Comparison of ENCODE assay signal across 8 mouse cellular contexts in genomic region chr5:108659698-108660631, GRCm38 (mm10). TPM values are rescaled to one million over a fixed set of nuclear protein-coding genes. Genes with fewer than 3 reads are reported as not detected.
DNase-seq lines count a peak whose midpoint lies in the region; ATAC-seq and TF ChIP-seq lines count a peak whose summit lies in the region.

Gene Idua, plus strand, starts transcription at chr5:108660331.

- peak within 1 kb of the TSS; percentile 78 for H3K4me2 ChIP-seq in limb, embryonic 14.5 days (replicated peaks; ENCODE audit: low read depth, low read length, severe bottlenecking)
- H3K4me2 ChIP-seq in neural tube, embryonic 14.5 days (ENCODE audit: low read depth, low read length) = peak within 1 kb of the TSS; percentile 85

- H3K9ac ChIP-seq in limb, embryonic 14.5 days (ENCODE audit: low read depth, low read length, severe bottlenecking) = peak within 1 kb of the TSS; percentile 90
- peak within 1 kb of the TSS; percentile 77 for H3K9ac ChIP-seq in neural tube, embryonic 14.5 days (replicated peaks; ENCODE audit: low read depth, low read length)

- H3K4me1 ChIP-seq in embryonic facial prominence, embryonic 10.5 days = peaks cover 20% of the 10 kb centered on the region
- H3K4me1 ChIP-seq in limb, embryonic 14.5 days (ENCODE audit: control insufficient read depth, insufficient read depth, low read length) = peaks cover 8% of the 10 kb centered on the region
- H3K4me1 ChIP-seq in neural tube, embryonic 14.5 days (ENCODE audit: control insufficient read depth, insufficient read depth, low read length) = peaks cover 14% of the 10 kb centered on the region; the same call in 1 of the 2 replicates

- no peak for DNase-seq in gastrocnemius, adult 2 months
- DNase-seq in gastrocnemius, postnatal 14 days = no peak
- DNase-seq in A20 (ENCODE audit: low read depth, low spot score) = peak; percentile 10
- peak; percentile 16 for DNase-seq in embryonic facial prominence, embryonic 10.5 days (ENCODE audit: low spot score)
- no peak for DNase-seq in heart, postnatal 14 days
- DNase-seq in limb, embryonic 14.5 days (ENCODE audit: low spot score) = no peak
- DNase-seq in ovary, adult 18-20 months (ENCODE audit: low spot score) = no peak

- no peak for TF ChIP-seq POLR2A in limb, embryonic 14.5 days (IDR thresholded peaks at IDR 0.05; ENCODE audit: borderline replicate concordance, extremely low read depth, insufficient read depth, insufficient read length)

- peaks cover 6% of the 10 kb centered on the region; the same call in 1 of the 2 replicates for H3K27me3 ChIP-seq in embryonic facial prominence, embryonic 10.5 days (replicated peaks; ENCODE audit: low read depth, poor library complexity, severe bottlenecking)
- no peaks in the 10 kb centered on the region for H3K27me3 ChIP-seq in limb, embryonic 14.5 days (ENCODE audit: control insufficient read depth, insufficient read depth, low read length)
- no peaks in the 10 kb centered on the region for H3K27me3 ChIP-seq in neural tube, embryonic 14.5 days (ENCODE audit: control insufficient read depth, insufficient read depth, low read length)

- ATAC-seq in limb, embryonic 14.5 days (ENCODE audit: low FRiP score, low read depth) = peak; percentile 16
- ATAC-seq in neural tube, embryonic 14.5 days (ENCODE audit: low read depth) = peak; percentile 32

- TF ChIP-seq CTCF in gastrocnemius, adult 2 months (IDR thresholded peaks at IDR 0.05) = no peak

- intact Hi-C loops in gastrocnemius, adult 2 months (cut with DNase I) = no loop called here
- intact Hi-C loops in gastrocnemius, postnatal 14 days (cut with DNase I; ENCODE audit: low total_unique reads) = no loop called here
- intact Hi-C loops in heart, postnatal 14 days (cut with DNase I) = no loop called here

- no peaks in the 10 kb centered on the region for H3K9me3 ChIP-seq in embryonic facial prominence, embryonic 10.5 days
- no peaks in the 10 kb centered on the region for H3K9me3 ChIP-seq in limb, embryonic 14.5 days (ENCODE audit: control insufficient read depth, low read length)
- H3K9me3 ChIP-seq in neural tube, embryonic 14.5 days (ENCODE audit: control insufficient read depth, low read length) = no peaks in the 10 kb centered on the region

- peak within 1 kb of the TSS; percentile 89 for H3K27ac ChIP-seq in gastrocnemius, adult 2 months
- peak within 1 kb of the TSS; percentile 86 for H3K27ac ChIP-seq in embryonic facial prominence, embryonic 10.5 days (replicated peaks)
- no peak within 1 kb of the TSS for H3K27ac ChIP-seq in limb, embryonic 14.5 days (replicated peaks; ENCODE audit: low read depth, low read length)
- no peak within 1 kb of the TSS for H3K27ac ChIP-seq in neural tube, embryonic 14.5 days (ENCODE audit: low read depth, low read length)

- H3K4me3 ChIP-seq in gastrocnemius, adult 2 months = peak within 1 kb of the TSS; percentile 79
- H3K4me3 ChIP-seq in embryonic facial prominence, embryonic 10.5 days = peak within 1 kb of the TSS; percentile 81
- peak within 1 kb of the TSS; percentile 70 for H3K4me3 ChIP-seq in limb, embryonic 14.5 days (replicated peaks; ENCODE audit: low read length)
- peak within 1 kb of the TSS; percentile 79 for H3K4me3 ChIP-seq in neural tube, embryonic 14.5 days (ENCODE audit: low read depth, low read length)

- peaks cover 35% of the 10 kb centered on the region for H3K36me3 ChIP-seq in embryonic facial prominence, embryonic 10.5 days (replicated peaks)
- H3K36me3 ChIP-seq in limb, embryonic 14.5 days (ENCODE audit: control insufficient read depth, insufficient read depth, low read length) = peaks cover 26% of the 10 kb centered on the region
- H3K36me3 ChIP-seq in neural tube, embryonic 14.5 days (ENCODE audit: control insufficient read depth, insufficient read depth, low read length) = peaks cover 9% of the 10 kb centered on the region

- 11% methylated on average over 24 of the region's 24 CpGs for WGBS in embryonic facial prominence, embryonic 10.5 days
- 14% methylated on average over 16 of the region's 24 CpGs for WGBS in limb, embryonic 14.5 days
- 12% methylated on average over 24 of the region's 24 CpGs for WGBS in neural tube, embryonic 14.5 days

RNA-seq across cellular contexts. Expression of gene Idua, which starts in this region (rescaled TPM):
- total RNA-seq in gastrocnemius, adult 2 months (2021) = 10 to 100 TPM; 11.8 to 12.5 TPM
- total RNA-seq in gastrocnemius, postnatal 14 days (2021) = 1 to 10 TPM; 5.8 to 8.8 TPM
- polyA plus RNA-seq in embryonic facial prominence, embryonic 10.5 days (2016; fragmentation: Nextera tagmentation; extraction: Ambion mirVana) = 9.3 and 9.6 TPM in 2 replicates
- 10 to 100 TPM; 16.7 to 16.9 TPM for total RNA-seq in heart, postnatal 14 days (2021)
- polyA plus RNA-seq in limb, embryonic 14.5 days (2012; rRNA removed) = 21.4 and 26.8 TPM in 2 replicates
- polyA plus RNA-seq in limb, embryonic 14.5 days (2014; fragmentation: Nextera tagmentation; extraction: Ambion mirVana) = 15.6 and 17.1 TPM in 2 replicates
- polyA plus RNA-seq in neural tube, embryonic 14.5 days (2014; fragmentation: Nextera tagmentation; extraction: Ambion mirVana) = 11.7 and 12.2 TPM in 2 replicates

Comparison
In these comparisons a context has a peak if more than half of its experiments do, and no peak if none do; other contexts are left out.
1. DNase-seq: peak in A20 (single experiment) and embryonic facial prominence, embryonic 10.5 days (single experiment); none in gastrocnemius, adult 2 months (single experiment), gastrocnemius, postnatal 14 days (single experiment), heart, postnatal 14 days (0 of 2), limb, embryonic 14.5 days (single experiment) and ovary, adult 18-20 months (single experiment).
2. H3K27ac ChIP-seq: peak in gastrocnemius, adult 2 months (single experiment) and embryonic facial prominence, embryonic 10.5 days (single experiment); none in limb, embryonic 14.5 days (single experiment) and neural tube, embryonic 14.5 days (single experiment).
3. Peak in every context shown above with its lines, with median percentiles within 50 percentile points of each other: H3K4me3 ChIP-seq.